Mouse (Mus musculus) myocyte (in vitro differentiated cells): ENCODE data around the gene N4bp2.

Source experiments
- MAX ChIP-seq: IDR thresholded peaks from one replicate; pipeline ENCODE4 v1.6.1; 2011; ENCODE audit warnings: low read depth, mild to moderate bottlenecking, control low read depth
- MYOG ChIP-seq, 3 experiments: IDR thresholded peaks; one replicate each; pipeline ENCODE4 v1.6.1; 2011; ENCODE audit warnings: control low read depth in 2 of 3, low read depth in 2 of 3, mild to moderate bottlenecking in 2 of 3; ENCODE audit not compliant: insufficient read length in 2 of 3, control insufficient read depth in 1 of 3, insufficient read depth in 1 of 3
- POLR2A ChIP-seq: IDR thresholded peaks from one replicate; pipeline ENCODE4 v1.6.1; 2011; ENCODE audit warnings: low read depth, mild to moderate bottlenecking, control low read depth, moderate library complexity; ENCODE audit not compliant: insufficient read length
- REST ChIP-seq: IDR thresholded peaks from one replicate; pipeline ENCODE4 v1.6.1; 2011; ENCODE audit warnings: mild to moderate bottlenecking, control low read depth, moderate library complexity; ENCODE audit not compliant: insufficient read depth, insufficient read length
- SRF ChIP-seq: IDR thresholded peaks from one replicate; pipeline ENCODE4 v1.6.1; 2011; ENCODE audit warnings: low read depth; ENCODE audit not compliant: control insufficient read depth, insufficient read length
- TCF12 ChIP-seq: IDR thresholded peaks from one replicate; pipeline ENCODE4 v1.6.1; 2011; ENCODE audit warnings: mild to moderate bottlenecking, control low read depth; ENCODE audit not compliant: poor library complexity, insufficient read depth, severe bottlenecking
- TCF3 ChIP-seq: IDR thresholded peaks from one replicate; pipeline ENCODE4 v1.6.1; 2011; ENCODE audit warnings: low read depth, control low read depth; ENCODE audit not compliant: insufficient read length
- USF1 ChIP-seq: IDR thresholded peaks from one replicate; pipeline ENCODE4 v1.6.1; 2011; ENCODE audit warnings: low read depth, mild to moderate bottlenecking, control low read depth, moderate library complexity

- TF ChIP-seq MAX (no peak), POLR2A (no peak), REST (no peak), USF1 (no peak), TCF3 (no peak), TCF12 (no peak), SRF (no peak), MYOG (IDR thresholded peaks at IDR 0.05; ENCODE audit: control insufficient read depth in 1 of 3, insufficient read depth in 1 of 3, insufficient read length in 2 of 3, low read depth in 2 of 3) (no peak)
These were observed 68.7 kb downstream of the N4bp2 start for GRCm38 (mm10) chr5:65831917-65832618.
